Mouse (Mus musculus) layer of hippocampus, adult 18-20 months (tissue): ENCODE data around the gene Apba2. TPM values are rescaled to one million over a fixed set of nuclear protein-coding genes. Genes with fewer than 3 reads are reported as not detected.

Experiments used
- DNase-seq, 2 experiments: peaks; one replicate each; pipeline ENCODE4 v3.0.0; 2022; ENCODE audit warnings: low spot score in 2 of 2
- total RNA-seq, 2 experiments: library from RNA; stranded (reverse); gene quantifications; 2 replicates each; pipeline ENCODE4 v1.2.3; 2021

Apba2 gene
- total RNA-seq, 2 experiments from 2014 or later, result 247 to 248 TPM

- no peak for DNase-seq
Measured at GRCm38 (mm10) chr7:64716286-64716685, 214.8 kb downstream of the Apba2 start.

GRCm38 (mm10) chr7:64723313-64723712, 221.8 kb downstream of the Apba2 start:
- no peak for DNase-seq

DNA sequence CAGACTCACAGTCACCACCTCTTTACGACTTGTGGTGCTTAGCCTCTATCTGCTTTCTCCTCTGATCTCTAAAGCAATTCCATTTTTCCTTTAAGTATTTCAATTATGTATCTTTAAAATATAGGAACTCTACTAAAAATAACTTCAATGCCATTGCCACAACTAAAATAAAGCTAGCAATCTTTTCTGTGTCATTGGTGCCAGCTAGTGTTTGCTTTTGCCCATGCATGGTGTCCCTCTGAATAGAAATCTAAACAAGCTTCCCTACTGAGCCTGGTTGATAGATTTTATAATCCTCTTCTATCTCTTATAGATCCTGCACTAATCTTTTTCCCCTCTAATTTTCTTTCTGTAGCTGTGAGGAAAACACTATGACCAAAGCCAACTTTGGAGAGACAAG, 222.9 kb downstream of the Apba2 start:
- DNase-seq, result no peak

DNA sequence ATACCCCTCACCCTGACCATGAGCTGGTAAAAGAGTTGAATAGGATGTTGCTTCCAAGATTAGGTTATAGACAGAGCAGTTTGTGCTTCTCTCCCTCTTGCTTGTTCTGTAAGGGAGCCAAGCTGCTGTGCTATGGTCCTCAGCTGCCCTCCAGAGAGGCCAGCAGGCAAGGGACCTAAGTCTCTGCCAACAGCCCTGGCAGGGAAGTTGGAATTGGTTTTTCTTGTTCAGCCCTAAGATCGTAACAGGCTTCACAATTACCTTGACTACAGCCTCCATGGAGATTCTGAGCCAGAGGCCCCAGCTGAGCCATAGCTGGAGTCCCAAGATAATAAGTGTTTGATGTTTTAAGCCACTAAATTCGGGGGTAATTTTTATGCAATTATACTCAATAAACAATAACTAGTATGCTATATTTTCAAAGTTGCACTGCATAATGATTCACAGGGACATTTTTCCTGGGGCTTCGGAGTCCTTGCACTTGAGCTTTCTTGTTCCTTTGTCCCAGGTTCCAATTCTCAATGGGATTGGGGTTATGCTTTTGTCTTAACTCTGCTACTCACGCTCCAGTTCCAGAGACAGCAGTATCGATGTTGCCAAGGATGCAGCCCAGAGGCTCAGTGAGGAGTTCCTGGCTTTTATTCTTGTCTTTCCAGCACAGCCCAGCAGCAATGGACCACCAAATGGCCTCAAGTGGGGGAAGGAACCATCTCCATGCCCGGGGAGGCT, 224.6 kb downstream of the Apba2 start:
- no peak for DNase-seq

DNA sequence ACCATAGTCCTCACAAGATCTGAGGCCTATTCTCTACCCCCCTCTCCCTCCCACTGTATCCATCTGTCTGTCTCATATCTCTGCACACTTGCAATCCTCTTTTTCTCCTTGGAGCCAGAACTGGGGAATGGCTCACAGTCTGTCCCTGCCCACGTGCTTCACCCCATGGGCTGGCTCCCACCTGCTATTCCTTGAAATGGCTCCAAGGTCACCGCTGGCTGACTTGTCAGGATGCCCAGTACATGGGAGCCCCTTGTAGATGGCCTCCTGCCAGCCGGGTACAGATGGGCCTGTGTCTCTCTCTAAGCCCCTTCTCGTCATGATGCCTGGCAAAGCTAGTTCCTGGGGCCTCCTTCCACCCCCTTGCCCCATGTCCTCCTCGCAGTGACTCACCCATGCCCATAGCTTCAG, 226.7 kb downstream of the Apba2 start:
- DNase-seq, result peak; percentile 57 to 63

GRCm38 (mm10) chr7:64728816-64729215, 227.3 kb downstream of the Apba2 start:
- no peak for DNase-seq

DNA sequence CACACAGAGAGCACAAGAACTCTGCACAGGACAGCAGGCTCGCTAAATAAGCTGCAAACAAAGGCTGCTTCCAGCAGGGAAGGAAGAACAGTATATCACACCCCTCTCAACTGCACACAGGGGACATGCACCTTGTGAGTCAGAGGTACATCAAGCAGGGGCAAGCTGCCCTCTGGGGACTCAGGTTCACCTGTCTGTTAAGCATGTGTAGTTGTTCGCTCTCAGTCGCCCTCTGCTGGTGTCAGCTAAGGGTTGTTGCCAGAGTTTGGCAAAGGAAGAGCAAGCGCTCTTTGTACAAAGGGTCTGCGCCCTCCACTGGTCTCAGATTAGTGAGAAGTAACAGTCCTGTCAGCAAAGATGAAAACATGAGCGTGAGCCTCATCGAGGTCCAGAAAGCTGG, 228.3 kb downstream of the Apba2 start:
- peak; percentile 49 to 83 for DNase-seq

GRCm38 (mm10) chr7:64739131-64739530, 237.6 kb downstream of the Apba2 start:
- no peak for DNase-seq

GRCm38 (mm10) chr7:64741333-64742307, 240.1 kb downstream of the Apba2 start:
- DNase-seq, result peak; percentile 74 to 91

DNA sequence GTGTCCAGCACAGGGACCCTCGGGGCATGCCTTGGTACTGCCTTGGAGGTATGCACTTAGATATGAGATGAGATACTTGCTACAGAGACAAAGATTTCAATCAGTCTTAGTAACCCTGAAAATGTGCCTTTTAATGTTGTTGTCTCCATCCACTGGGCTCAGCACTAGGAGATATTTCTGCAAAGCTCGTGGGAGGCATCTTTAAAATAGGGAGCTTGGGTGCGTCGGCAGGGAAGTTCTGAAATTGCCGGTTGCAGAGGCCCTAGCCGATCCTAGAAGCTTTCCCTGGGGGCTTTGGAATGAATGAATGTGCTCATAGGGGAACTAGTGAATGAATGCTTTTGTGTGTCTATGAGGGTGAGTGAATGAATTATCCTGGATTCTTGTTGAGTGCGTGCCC, 242.1 kb downstream of the Apba2 start:
- DNase-seq, result no peak

- DNase-seq, result peak; percentile 50 to 75
Measured at GRCm38 (mm10) chr7:64751465-64751864, 250.0 kb downstream of the Apba2 start.

GRCm38 (mm10) chr7:64752133-64752532, 250.6 kb downstream of the Apba2 start:
- DNase-seq, result peak; percentile 81 to 87

GRCm38 (mm10) chr7:64753678-64754077, 252.2 kb downstream of the Apba2 start:
- DNase-seq, result no peak

DNA sequence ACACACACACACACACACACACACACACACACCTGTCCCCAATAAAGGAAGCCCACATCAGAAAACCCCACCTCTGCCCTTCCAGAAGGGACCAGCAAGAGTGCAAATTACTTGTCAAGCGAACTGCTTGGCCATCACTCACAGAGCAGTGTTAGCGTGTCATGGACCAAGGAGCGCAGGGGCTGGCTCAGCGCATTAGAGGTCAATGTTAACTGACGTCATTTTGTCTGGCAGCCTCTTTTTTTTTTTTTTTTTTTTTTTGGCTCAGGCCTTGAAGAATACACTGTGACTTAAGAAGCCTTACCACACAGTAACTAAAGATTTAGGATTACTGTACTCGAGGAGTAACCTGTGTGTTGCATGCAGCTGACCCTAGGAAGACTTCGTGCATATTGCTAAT, 252.7 kb downstream of the Apba2 start:
- DNase-seq, result no peak

- no peak for DNase-seq
Measured at GRCm38 (mm10) chr7:64755141-64755540, 253.6 kb downstream of the Apba2 start.

- peak; percentile 49 to 77 for DNase-seq
Measured at GRCm38 (mm10) chr7:64765595-64765994, 264.1 kb downstream of the Apba2 start.

- no peak for DNase-seq
Measured at GRCm38 (mm10) chr7:64769768-64770167, 268.3 kb downstream of the Apba2 start.

DNA sequence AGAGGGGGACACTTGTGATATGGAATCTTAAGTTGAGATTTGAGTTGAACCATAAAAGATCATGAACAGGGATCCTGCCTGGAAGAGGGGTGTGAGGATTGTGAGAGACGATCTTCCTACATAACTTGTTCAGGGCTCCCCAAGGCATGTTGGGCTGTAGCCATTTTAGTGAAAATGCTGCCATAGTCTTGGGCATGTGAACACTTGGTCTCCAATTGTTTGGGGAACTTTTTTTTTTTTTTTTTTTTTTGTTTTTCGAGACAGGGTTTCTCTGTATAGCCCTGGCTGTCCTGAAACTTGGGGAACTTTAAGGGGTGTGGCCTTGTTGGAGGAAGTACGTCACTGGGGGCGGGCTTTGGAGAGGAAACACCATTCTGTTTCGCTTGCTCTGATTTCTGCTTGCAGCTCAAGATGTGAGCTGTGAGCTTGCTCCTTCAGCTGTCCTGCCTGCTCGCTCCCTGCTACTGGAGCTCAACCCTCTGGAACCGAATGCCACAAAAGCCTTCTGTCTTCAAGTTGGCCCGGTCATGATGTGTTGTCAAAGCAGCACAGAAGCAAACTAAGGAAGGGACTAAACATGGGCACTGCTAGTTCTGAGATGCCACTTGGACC, 269.4 kb downstream of the Apba2 start:
- DNase-seq, result no peak

GRCm38 (mm10) chr7:64773465-64773864, 272.0 kb downstream of the Apba2 start:
- DNase-seq, result no peak

- no peak for DNase-seq
Measured at GRCm38 (mm10) chr7:64776708-64777489, 275.4 kb downstream of the Apba2 start.

- DNase-seq, result peak; percentile 77 to 81
Measured at GRCm38 (mm10) chr7:64779501-64779900, 278.0 kb downstream of the Apba2 start.
